Mouse (Mus musculus) lung, postnatal 0 days (tissue): ENCODE results near the gene Serpina1f.

Source experiments
- CTCF ChIP-seq: IDR thresholded peaks from 2 replicates; pipeline ENCODE4 v1.5.1; 2016; ENCODE audit warnings: antibody characterized with exemption, mild to moderate bottlenecking
- EP300 ChIP-seq: IDR thresholded peaks from 2 replicates; pipeline ENCODE4 v1.6.1; 2016; ENCODE audit warnings: antibody characterized with exemption, mild to moderate bottlenecking, control low read depth

- TF ChIP-seq CTCF (no peak), EP300 (no peak)
These were observed 35.3 kb downstream of the Serpina1f start for GRCm38 (mm10) chr12:103660076-103660475.
